Mouse (Mus musculus): ENCODE measurements at regions not wholly inside any gene's neighbourhood (a gene's known extent, or its start where the extent isn't known, plus 50 kb on each side); places are given as distances from the start of the nearest gene placed in this dataset.

GRCm38 (mm10) chr15:11753216-11753615 lies 153.9 kb downstream of the Npr3 start:
- TF ChIP-seq CTCF (IDR thresholded peaks at IDR 0.05; ENCODE audit: low read depth) (peak; percentile 95), EP300 (optimal IDR thresholded peaks at IDR 0.05) (no peak)

All from stomach, postnatal 0 days (tissue).